Mouse (Mus musculus) intestine, postnatal 0 days (tissue): ENCODE data around the gene Ptpn22. TPM values are rescaled to one million over a fixed set of nuclear protein-coding genes. Genes with fewer than 3 reads are reported as not detected.

ENCODE experiments used
- ATAC-seq: fragments of 200-750 bp; cut with Nextera tagmentation; 2 replicates; pipeline ENCODE4 v1.8.0; 2017; ENCODE audit warnings: mild to moderate bottlenecking, moderate TSS enrichment, moderate library complexity
- H3K27ac ChIP-seq: fragments of 300-500 bp; sonication (generic); 2 replicates; pipeline ENCODE4 v1.5.1; 2014; ENCODE audit warnings: mild to moderate bottlenecking, low read depth, low read length, moderate library complexity
- H3K27me3 ChIP-seq: fragments of 300-500 bp; sonication (generic); replicated peaks from 2 replicates; pipeline ENCODE4 v1.6.1; 2014; ENCODE audit warnings: low read length, mixed read lengths; ENCODE audit not compliant: control insufficient read depth, insufficient read depth
- H3K36me3 ChIP-seq: fragments of 300-500 bp; sonication (generic); 2 replicates; pipeline ENCODE4 v1.6.1; 2014; ENCODE audit warnings: mild to moderate bottlenecking, moderate library complexity; ENCODE audit not compliant: control insufficient read depth, insufficient read depth
- H3K4me1 ChIP-seq: fragments of 300-500 bp; sonication (generic); replicated peaks from 2 replicates; pipeline ENCODE4 v1.6.1; 2014; ENCODE audit warnings: antibody characterized with exemption, low read length, mixed read lengths; ENCODE audit not compliant: control insufficient read depth, insufficient read depth
- H3K4me2 ChIP-seq: fragments of 300-500 bp; sonication (generic); replicated peaks from 2 replicates; pipeline ENCODE4 v1.6.1; 2014; ENCODE audit warnings: low read depth, mild to moderate bottlenecking, moderate library complexity
- H3K4me3 ChIP-seq: fragments of 300-500 bp; sonication (generic); 2 replicates; pipeline ENCODE4 v1.5.1; 2014; ENCODE audit warnings: low read depth, low read length
- H3K9ac ChIP-seq: fragments of 300-500 bp; sonication (generic); 2 replicates; pipeline ENCODE4 v1.6.1; 2014; ENCODE audit warnings: mild to moderate bottlenecking, low read depth, low read length
- H3K9me3 ChIP-seq: fragments of 300-500 bp; sonication (generic); 2 replicates; pipeline ENCODE4 v1.6.1; 2016; ENCODE audit warnings: mixed run types; ENCODE audit not compliant: control insufficient read depth
- CTCF ChIP-seq: sonication (generic); IDR thresholded peaks from 2 replicates; pipeline ENCODE4 v1.5.1; 2016; ENCODE audit warnings: low read depth, mild to moderate bottlenecking, control low read depth, antibody characterized with exemption, moderate library complexity
- WGBS: fragments of 180-500 bp; shearing (Covaris S2); extraction: QIAGEN DNeasy Blood & Tissue Kit; methylation state at CpG from one replicate; pipeline ENCODE4 v1.1.7; 2014; 5-methylcytosine and 5-hydroxymethylcytosine counted together
- polyA plus RNA-seq: library from polyadenylated mRNA; unstranded; fragments of >200 nt; fragmentation: Nextera tagmentation; extraction: Ambion mirVana; gene quantifications from 2 replicates; pipeline ENCODE4 v1.2.1, GENCODE M21; 2015

Gene Ptpn22
- polyA plus RNA-seq, 1 experiment from 2014 or later = 1.5 TPM

GRCm38 (mm10) chr3:103850644-103851363 is 8.8 kb upstream of the Ptpn22 start:
- 52% methylated on average over 9 of the region's 9 CpGs for WGBS

GRCm38 (mm10) chr3:103851481-103851880 is 8.1 kb upstream of the Ptpn22 start:
- H3K9ac ChIP-seq = no peak overlapping the region
- WGBS = 87% methylated on average over 6 of the region's 6 CpGs
- no peak overlapping the region for H3K4me3 ChIP-seq
- no peak overlapping the region for H3K4me2 ChIP-seq
- ATAC-seq = no peak
- no peak overlapping the region for H3K27ac ChIP-seq
- no peaks in the 10 kb centered on the region for H3K9me3 ChIP-seq
- no peaks in the 10 kb centered on the region for H3K36me3 ChIP-seq
- no peak for TF ChIP-seq CTCF
- 0 out of 2 replicates have a peak, but pooled peaks cover 5% of the 10 kb centered on the region for H3K4me1 ChIP-seq
- H3K27me3 ChIP-seq = no peaks in the 10 kb centered on the region

More at GRCm38 (mm10) chr3:103850644-103851363, 8.8 kb upstream of the Ptpn22 start:
- Histone ChIP-seq H3K4me1 (0 out of 2 replicates have a peak, but pooled peaks cover 5% of the 10 kb centered on the region), H3K27ac (no peak overlapping the region), H3K4me3 (no peak overlapping the region), H3K4me2 (peak overlapping the region; percentile 18; the same call in 1 of the 2 replicates), H3K9ac (no peak overlapping the region), H3K36me3 (no peaks in the 10 kb centered on the region), H3K9me3 (no peaks in the 10 kb centered on the region), H3K27me3 (no peaks in the 10 kb centered on the region)
- ATAC-seq = peak; percentile 69
- no peak for TF ChIP-seq CTCF

- H3K36me3 ChIP-seq = no peaks in the 10 kb centered on the region
- H3K9ac ChIP-seq = no peak overlapping the region
- H3K4me1 ChIP-seq = 0 out of 2 replicates have a peak, but pooled peaks cover 5% of the 10 kb centered on the region
- no peak overlapping the region for H3K4me3 ChIP-seq
- no peaks in the 10 kb centered on the region for H3K9me3 ChIP-seq
- WGBS = 87% methylated on average over 8 of the region's 8 CpGs
- H3K4me2 ChIP-seq = no peak overlapping the region
- no peak for TF ChIP-seq CTCF
- no peak for ATAC-seq
- H3K27me3 ChIP-seq = no peaks in the 10 kb centered on the region
- H3K27ac ChIP-seq = no peak overlapping the region
Measured at GRCm38 (mm10) chr3:103851882-103852281, 7.7 kb upstream of the Ptpn22 start.

- no peak for ATAC-seq
- Histone ChIP-seq H3K9ac (no peak overlapping the region), H3K4me1 (0 out of 2 replicates have a peak, but pooled peaks cover 5% of the 10 kb centered on the region), H3K4me3 (no peak overlapping the region), H3K27me3 (no peaks in the 10 kb centered on the region), H3K9me3 (no peaks in the 10 kb centered on the region), H3K4me2 (no peak overlapping the region), H3K36me3 (no peaks in the 10 kb centered on the region), H3K27ac (no peak overlapping the region)
- TF ChIP-seq CTCF = peak; percentile 72
- WGBS = 67% methylated on average over 3 of the region's 3 CpGs
Measured at GRCm38 (mm10) chr3:103852565-103853299, 6.9 kb upstream of the Ptpn22 start.

DNA sequence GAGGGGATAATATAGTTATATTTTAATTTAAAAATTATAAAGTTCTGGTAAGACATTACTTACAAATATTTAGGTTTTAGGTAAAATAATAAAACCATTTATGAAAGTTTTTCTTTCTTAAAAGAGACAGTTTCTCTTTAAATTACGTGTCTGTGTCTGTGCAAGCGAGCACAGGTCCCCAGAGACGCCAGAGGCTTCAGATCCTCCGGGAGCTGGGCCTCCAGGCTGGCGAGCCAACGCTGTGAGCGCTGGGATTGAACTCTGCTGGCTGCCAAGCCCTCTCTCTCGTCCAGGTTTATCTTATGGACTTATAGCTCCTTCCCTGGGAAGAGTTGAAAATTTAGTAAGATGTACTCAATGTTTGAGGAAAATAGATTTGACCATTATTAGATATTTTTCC is 5.8 kb upstream of the Ptpn22 start:
- ATAC-seq = no peak
- H3K27me3 ChIP-seq = no peaks in the 10 kb centered on the region
- H3K4me1 ChIP-seq = 0 out of 2 replicates have a peak, but pooled peaks cover 5% of the 10 kb centered on the region
- no peak for TF ChIP-seq CTCF
- no peaks in the 10 kb centered on the region for H3K36me3 ChIP-seq
- no peak overlapping the region for H3K4me3 ChIP-seq
- H3K27ac ChIP-seq = no peak overlapping the region
- H3K4me2 ChIP-seq = no peak overlapping the region
- WGBS = 63% methylated on average over 8 of the region's 8 CpGs
- no peak overlapping the region for H3K9ac ChIP-seq
- no peaks in the 10 kb centered on the region for H3K9me3 ChIP-seq

GRCm38 (mm10) chr3:103857036-103857805 is 2.4 kb upstream of the Ptpn22 start:
- 81% methylated on average over 7 of the region's 7 CpGs for WGBS
- ATAC-seq = no peak
- H3K27me3 ChIP-seq = no peaks in the 10 kb centered on the region
- TF ChIP-seq CTCF = no peak
- no peaks in the 10 kb centered on the region for H3K4me1 ChIP-seq
- H3K9me3 ChIP-seq = no peaks in the 10 kb centered on the region
- no peak overlapping the region for H3K9ac ChIP-seq
- H3K36me3 ChIP-seq = no peaks in the 10 kb centered on the region
- H3K4me3 ChIP-seq = no peak overlapping the region
- H3K4me2 ChIP-seq = no peak overlapping the region
- no peak overlapping the region for H3K27ac ChIP-seq
